Mouse (Mus musculus): ENCODE measurements around the gene Mgat5.

DNA sequence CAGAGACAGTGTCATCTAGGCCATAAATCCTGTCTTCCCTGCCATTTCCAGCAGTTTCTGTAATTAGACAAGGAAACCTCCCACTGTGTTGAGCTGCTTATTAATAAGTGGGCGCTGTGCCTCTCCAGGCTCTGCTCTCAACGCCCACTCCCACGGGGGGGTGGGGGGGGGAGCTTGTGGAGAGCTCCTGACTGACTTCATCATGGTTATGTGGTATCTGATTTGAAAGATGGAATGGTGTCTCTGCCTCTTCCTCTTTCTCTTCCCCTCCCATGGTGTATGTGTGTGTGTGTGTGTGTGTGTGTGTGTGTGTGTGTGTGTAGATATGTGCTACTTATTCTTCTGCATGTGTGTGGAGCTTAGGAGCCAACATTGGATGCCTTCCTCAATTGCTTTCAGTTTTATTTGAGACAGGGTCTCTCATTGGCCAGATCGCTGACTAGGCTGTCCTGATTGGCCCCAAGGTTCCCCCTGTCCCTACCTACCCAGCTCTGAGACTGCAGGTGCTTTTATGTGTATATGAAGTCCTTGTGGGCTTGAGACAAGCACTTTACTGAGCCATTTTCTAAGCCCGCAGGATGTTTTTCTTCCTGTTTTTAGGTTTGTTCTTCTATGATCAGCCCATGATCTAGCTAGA is 117.5 kb downstream of the Mgat5 start:
- TF ChIP-seq CTCF (IDR thresholded peaks at IDR 0.05; ENCODE audit: borderline replicate concordance, extremely low read depth, insufficient read depth, insufficient read length) (no peak), POLR2A (IDR thresholded peaks at IDR 0.05; ENCODE audit: borderline replicate concordance, extremely low read depth, insufficient read depth, insufficient read length, poor library complexity, severe bottlenecking) (no peak)
